Mouse (Mus musculus) embryonic facial prominence, embryonic 11.5 days (tissue): ENCODE data around the gene Myh10. TPM values are rescaled to one million over a fixed set of nuclear protein-coding genes. Genes with fewer than 3 reads are reported as not detected.

Source experiments
- ATAC-seq: fragments of 200-750 bp; cut with Nextera tagmentation; replicated peaks from 2 replicates; pipeline ENCODE4 v1.8.0; 2017; ENCODE audit warnings: low read depth; ENCODE audit not compliant: insufficient number of reproducible peaks, low FRiP score, low TSS enrichment
- DNase-seq: peaks from one replicate; pipeline ENCODE4 v3.0.0-alpha.2; 2015; ENCODE audit warnings: low spot score
- H3K27ac ChIP-seq: fragments of 300-500 bp; sonication (generic); replicated peaks from 2 replicates; pipeline ENCODE4 v1.5.1; 2014; ENCODE audit warnings: mild to moderate bottlenecking, low read depth, low read length, control low read depth
- H3K27me3 ChIP-seq: fragments of 300-500 bp; sonication (generic); 2 replicates; pipeline ENCODE4 v1.6.1; 2014; ENCODE audit warnings: mild to moderate bottlenecking, low read length, moderate library complexity, mixed read lengths; ENCODE audit not compliant: control insufficient read depth, insufficient read depth
- H3K36me3 ChIP-seq: fragments of 300-500 bp; sonication (generic); replicated peaks from 2 replicates; pipeline ENCODE4 v1.6.1; 2014; ENCODE audit warnings: low read depth, mild to moderate bottlenecking, low read length, moderate library complexity, mixed read lengths; ENCODE audit not compliant: control insufficient read depth, insufficient read depth
- H3K4me1 ChIP-seq: fragments of 300-500 bp; sonication (generic); 2 replicates; pipeline ENCODE4 v1.6.1; 2014; ENCODE audit warnings: low read length, mixed read lengths; ENCODE audit not compliant: control insufficient read depth, insufficient read depth
- H3K4me2 ChIP-seq: fragments of 300-500 bp; sonication (generic); 2 replicates; pipeline ENCODE4 v1.6.1; 2014; ENCODE audit warnings: low read depth, mild to moderate bottlenecking, control low read depth, low read length, moderate library complexity
- H3K4me3 ChIP-seq: fragments of 300-500 bp; sonication (generic); 2 replicates; pipeline ENCODE4 v1.5.1; 2014; ENCODE audit warnings: low read depth, low read length, control low read depth
- H3K9ac ChIP-seq: fragments of 300-500 bp; sonication (generic); replicated peaks from 2 replicates; pipeline ENCODE4 v1.6.1; 2014; ENCODE audit warnings: mild to moderate bottlenecking, control low read depth, low read length
- H3K9me3 ChIP-seq: fragments of 300-500 bp; sonication (generic); replicated peaks from 2 replicates; pipeline ENCODE4 v1.6.1; 2016; ENCODE audit warnings: mild to moderate bottlenecking, low read length, inconsistent platforms, mixed read lengths; ENCODE audit not compliant: control insufficient read depth
- WGBS: fragments of 180-500 bp; shearing (Covaris S2); extraction: QIAGEN DNeasy Blood & Tissue Kit; methylation state at CpG from one replicate; pipeline ENCODE4 v1.1.7; 2014; 5-methylcytosine and 5-hydroxymethylcytosine counted together
- polyA plus RNA-seq: library from polyadenylated mRNA; unstranded; fragments of >200 nt; fragmentation: Nextera tagmentation; extraction: Ambion mirVana; gene quantifications from 2 replicates; pipeline ENCODE4 v1.2.1, GENCODE M21; 2014

The Myh10 gene
- polyA plus RNA-seq, 1 experiment from 2014 or later, result 146 TPM

GRCm38 (mm10) chr11:68756456-68757348 is 65.3 kb downstream of the Myh10 start:
- Histone ChIP-seq H3K27me3 (no peaks in the 10 kb centered on the region), H3K27ac (no peak overlapping the region), H3K4me2 (no peak overlapping the region), H3K9ac (no peak overlapping the region), H3K4me3 (no peak overlapping the region), H3K4me1 (peaks cover 3% of the 10 kb centered on the region; the same call in 1 of the 2 replicates), H3K9me3 (no peaks in the 10 kb centered on the region), H3K36me3 (no peaks in the 10 kb centered on the region; the same call in none of the 2 replicates)
- ATAC-seq (no peak), DNase-seq (peak; percentile 66)
- WGBS, result 61% methylated on average over 11 of the region's 11 CpGs

DNA sequence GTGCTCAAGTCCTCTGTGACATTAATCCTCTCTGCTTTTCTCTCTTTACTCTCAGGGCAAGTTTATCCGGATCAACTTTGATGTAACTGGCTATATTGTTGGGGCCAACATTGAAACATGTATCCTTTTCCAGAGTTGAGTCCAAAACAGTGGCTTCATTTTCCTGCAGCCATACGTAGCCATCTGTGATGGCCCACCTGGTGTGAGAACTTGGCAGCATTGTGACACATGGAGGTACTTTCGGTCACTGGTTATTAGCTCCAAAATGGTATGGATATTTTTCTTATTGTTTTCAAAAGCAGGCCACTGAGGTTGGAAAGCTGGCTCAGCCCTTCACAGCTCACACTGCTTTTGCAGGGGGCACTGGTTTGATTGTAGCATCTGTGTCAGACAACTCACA is 68.3 kb downstream of the Myh10 start:
- H3K4me1 ChIP-seq, result no peaks in the 10 kb centered on the region
- H3K27ac ChIP-seq, result no peak overlapping the region
- no peak overlapping the region for H3K9ac ChIP-seq
- ATAC-seq, result no peak
- no peak overlapping the region for H3K4me2 ChIP-seq
- 92% methylated on average over 3 of the region's 3 CpGs for WGBS
- no peak overlapping the region for H3K4me3 ChIP-seq
- no peaks in the 10 kb centered on the region for H3K27me3 ChIP-seq
- peaks cover 11% of the 10 kb centered on the region for H3K36me3 ChIP-seq
- DNase-seq, result no peak
- H3K9me3 ChIP-seq, result no peaks in the 10 kb centered on the region

DNA sequence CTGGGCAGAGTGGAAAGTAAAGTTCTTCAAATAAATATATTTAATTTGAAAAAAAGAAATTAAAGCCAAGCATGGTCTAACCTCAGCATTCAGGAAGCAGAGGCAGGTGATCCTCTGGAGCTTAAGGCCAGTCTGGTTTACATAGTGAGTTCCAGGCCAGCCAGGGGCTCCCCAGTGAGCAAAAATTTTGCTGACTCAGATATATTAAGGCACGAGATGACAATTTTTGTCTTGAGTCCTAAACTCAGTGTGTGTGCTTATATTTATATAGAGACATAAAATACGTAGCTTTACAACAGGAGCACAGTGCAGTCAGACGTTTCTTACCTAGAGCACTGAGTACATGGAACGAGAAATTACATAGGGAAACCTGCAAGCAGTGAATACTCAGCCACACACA is 69.8 kb downstream of the Myh10 start:
- H3K9me3 ChIP-seq, result no peaks in the 10 kb centered on the region
- no peak overlapping the region for H3K27ac ChIP-seq
- H3K27me3 ChIP-seq, result no peaks in the 10 kb centered on the region
- no peak overlapping the region for H3K9ac ChIP-seq
- ATAC-seq (no peak), DNase-seq (no peak)
- H3K36me3 ChIP-seq, result peaks cover 17% of the 10 kb centered on the region
- no peak overlapping the region for H3K4me3 ChIP-seq
- WGBS, result 92% methylated on average over 4 of the region's 4 CpGs
- H3K4me1 ChIP-seq, result no peaks in the 10 kb centered on the region
- no peak overlapping the region for H3K4me2 ChIP-seq

GRCm38 (mm10) chr11:68761664-68762063 is 70.3 kb downstream of the Myh10 start:
- Histone ChIP-seq H3K9me3 (no peaks in the 10 kb centered on the region), H3K27me3 (no peaks in the 10 kb centered on the region), H3K27ac (no peak overlapping the region), H3K36me3 (peaks cover 17% of the 10 kb centered on the region), H3K4me2 (no peak overlapping the region), H3K4me3 (no peak overlapping the region), H3K4me1 (no peaks in the 10 kb centered on the region), H3K9ac (no peak overlapping the region)
- ATAC-seq (no peak), DNase-seq (no peak)
- 86% methylated on average over 6 of the region's 6 CpGs for WGBS

- no peak for DNase-seq
- Histone ChIP-seq H3K4me2 (no peak overlapping the region), H3K36me3 (peaks cover 24% of the 10 kb centered on the region), H3K27me3 (no peaks in the 10 kb centered on the region), H3K9me3 (no peaks in the 10 kb centered on the region), H3K27ac (no peak overlapping the region), H3K4me3 (no peak overlapping the region), H3K4me1 (no peaks in the 10 kb centered on the region), H3K9ac (no peak overlapping the region)
- ATAC-seq, result no peak
- WGBS, result 85% methylated on average over 3 of the region's 3 CpGs
Measured at GRCm38 (mm10) chr11:68764622-68765021, 73.3 kb downstream of the Myh10 start.

- Histone ChIP-seq H3K9ac (no peak overlapping the region), H3K9me3 (no peaks in the 10 kb centered on the region), H3K4me1 (no peaks in the 10 kb centered on the region), H3K4me3 (no peak overlapping the region), H3K4me2 (no peak overlapping the region), H3K27ac (no peak overlapping the region), H3K27me3 (no peaks in the 10 kb centered on the region), H3K36me3 (peaks cover 26% of the 10 kb centered on the region)
- WGBS, result 90% methylated on average over 10 of the region's 10 CpGs
- ATAC-seq (no peak), DNase-seq (no peak)
Measured at GRCm38 (mm10) chr11:68767762-68768542, 76.6 kb downstream of the Myh10 start.

GRCm38 (mm10) chr11:68769770-68770510 is 78.6 kb downstream of the Myh10 start:
- DNase-seq (no peak), ATAC-seq (no peak)
- Histone ChIP-seq H3K4me2 (no peak overlapping the region), H3K4me1 (no peaks in the 10 kb centered on the region), H3K9me3 (no peaks in the 10 kb centered on the region), H3K27me3 (no peaks in the 10 kb centered on the region), H3K9ac (no peak overlapping the region), H3K36me3 (peaks cover 19% of the 10 kb centered on the region), H3K4me3 (no peak overlapping the region), H3K27ac (no peak overlapping the region)
- 92% methylated on average over 9 of the region's 9 CpGs for WGBS
